Mouse (Mus musculus): ENCODE data around the gene Rapgef2. TPM values are rescaled to one million over a fixed set of nuclear protein-coding genes. Genes with fewer than 3 reads are reported as not detected.

Gene Rapgef2
- polyA plus RNA-seq, 1 experiment from 2014 or later: 9.0 TPM

DNA sequence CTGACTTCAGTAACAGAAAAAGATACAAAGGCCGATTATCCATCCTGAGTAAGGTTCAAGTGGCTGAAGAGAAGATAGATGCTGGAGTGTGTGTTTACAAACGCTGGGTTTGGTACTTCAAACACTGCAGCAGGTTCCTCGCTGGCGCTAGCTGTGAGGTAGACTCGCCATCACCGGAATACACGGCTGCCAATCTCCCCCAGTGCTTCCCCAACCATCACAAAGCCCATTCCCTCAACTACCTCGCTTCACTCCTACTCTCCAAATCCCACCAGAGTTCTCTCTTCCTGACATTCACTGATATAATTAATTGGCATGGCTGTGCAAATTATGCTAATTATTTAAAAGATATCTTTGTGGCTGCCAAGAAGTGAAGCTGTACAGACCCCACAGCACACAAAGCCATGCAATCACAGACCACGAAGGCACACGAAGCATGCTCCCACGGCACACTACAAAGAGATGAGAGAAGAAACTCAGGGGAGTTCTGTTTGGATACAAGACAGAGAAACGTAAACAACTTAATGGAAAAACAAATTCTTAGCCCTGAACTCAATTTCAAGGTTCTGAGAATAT, 15.2 kb downstream of the Rapgef2 start:
- Histone ChIP-seq H3K4me1 (ENCODE audit: control insufficient read depth, insufficient read depth, low read length) (peaks cover 11% of the 10 kb centered on the region; the same call in 1 of the 2 replicates), H3K4me2 (replicated peaks; ENCODE audit: low read depth, low read length) (no peak overlapping the region), H3K9ac (ENCODE audit: low read depth, low read length) (no peak overlapping the region), H3K27me3 (ENCODE audit: control insufficient read depth, insufficient read depth, low read length) (no peaks in the 10 kb centered on the region), H3K36me3 (ENCODE audit: control insufficient read depth, insufficient read depth, low read length) (no peaks in the 10 kb centered on the region), H3K27ac (ENCODE audit: low read depth, low read length) (no peak overlapping the region), H3K4me3 (ENCODE audit: low read length) (no peak overlapping the region), H3K9me3 (ENCODE audit: control insufficient read depth, low read length) (no peaks in the 10 kb centered on the region)
- 86% methylated on average over 12 of the region's 12 CpGs for WGBS
- ATAC-seq (ENCODE audit: low FRiP score, low TSS enrichment): no peak

DNA sequence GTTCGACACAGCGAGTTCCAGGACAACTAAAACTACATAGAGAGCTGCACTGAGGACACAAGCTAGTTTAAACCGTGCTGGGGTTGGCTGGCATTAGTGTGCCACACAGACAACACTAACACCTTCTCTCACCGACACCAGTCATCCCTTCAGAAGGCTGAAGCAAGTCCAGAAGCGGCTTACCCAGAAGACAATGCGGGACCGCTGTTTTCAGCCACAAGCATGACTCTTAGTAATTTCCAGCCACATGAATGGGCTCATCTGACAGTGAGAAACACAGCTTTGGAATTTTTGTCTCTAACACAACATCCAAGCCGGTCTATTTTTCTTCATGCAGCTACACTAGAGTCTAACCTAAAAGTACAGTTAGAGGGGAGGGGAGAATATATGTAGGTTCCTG, 16.4 kb downstream of the Rapgef2 start:
- H3K4me2 ChIP-seq (replicated peaks; ENCODE audit: low read depth, low read length): no peak overlapping the region
- no peak for ATAC-seq (ENCODE audit: low FRiP score, low TSS enrichment)
- no peak overlapping the region for H3K9ac ChIP-seq (ENCODE audit: low read depth, low read length)
- WGBS: 87% methylated on average over 8 of the region's 8 CpGs
- no peaks in the 10 kb centered on the region for H3K9me3 ChIP-seq (ENCODE audit: control insufficient read depth, low read length)
- H3K27me3 ChIP-seq (ENCODE audit: control insufficient read depth, insufficient read depth, low read length): no peaks in the 10 kb centered on the region
- no peak overlapping the region for H3K4me3 ChIP-seq (ENCODE audit: low read length)
- peaks cover 11% of the 10 kb centered on the region; the same call in 1 of the 2 replicates for H3K4me1 ChIP-seq (ENCODE audit: control insufficient read depth, insufficient read depth, low read length)
- no peaks in the 10 kb centered on the region for H3K36me3 ChIP-seq (ENCODE audit: control insufficient read depth, insufficient read depth, low read length)
- H3K27ac ChIP-seq (ENCODE audit: low read depth, low read length): no peak overlapping the region

GRCm38 (mm10) chr3:79266976-79267375, 19.3 kb downstream of the Rapgef2 start:
- no peaks in the 10 kb centered on the region for H3K4me1 ChIP-seq (ENCODE audit: control insufficient read depth, insufficient read depth, low read length)
- no peaks in the 10 kb centered on the region for H3K9me3 ChIP-seq (ENCODE audit: control insufficient read depth, low read length)
- no peak overlapping the region for H3K4me3 ChIP-seq (ENCODE audit: low read length)
- no peaks in the 10 kb centered on the region for H3K36me3 ChIP-seq (ENCODE audit: control insufficient read depth, insufficient read depth, low read length)
- WGBS: 90% methylated on average over 6 of the region's 6 CpGs
- H3K4me2 ChIP-seq (replicated peaks; ENCODE audit: low read depth, low read length): no peak overlapping the region
- no peak overlapping the region for H3K27ac ChIP-seq (ENCODE audit: low read depth, low read length)
- ATAC-seq (ENCODE audit: low FRiP score, low TSS enrichment): no peak
- no peaks in the 10 kb centered on the region for H3K27me3 ChIP-seq (ENCODE audit: control insufficient read depth, insufficient read depth, low read length)
- H3K9ac ChIP-seq (ENCODE audit: low read depth, low read length): no peak overlapping the region

GRCm38 (mm10) chr3:79261816-79262316, 24.5 kb downstream of the Rapgef2 start:
- no peak overlapping the region for H3K27ac ChIP-seq (ENCODE audit: low read depth, low read length)
- H3K36me3 ChIP-seq (ENCODE audit: control insufficient read depth, insufficient read depth, low read length): no peaks in the 10 kb centered on the region
- no peak overlapping the region for H3K9ac ChIP-seq (ENCODE audit: low read depth, low read length)
- H3K4me2 ChIP-seq (replicated peaks; ENCODE audit: low read depth, low read length): no peak overlapping the region
- peak; percentile 28; the same call in 1 of the 2 replicates for ATAC-seq (ENCODE audit: low FRiP score, low TSS enrichment)
- no peaks in the 10 kb centered on the region for H3K4me1 ChIP-seq (ENCODE audit: control insufficient read depth, insufficient read depth, low read length)
- 84% methylated on average over 6 of the region's 6 CpGs for WGBS
- no peaks in the 10 kb centered on the region; the same call in 1 of the 2 replicates for H3K9me3 ChIP-seq (ENCODE audit: control insufficient read depth, low read length)
- no peak overlapping the region for H3K4me3 ChIP-seq (ENCODE audit: low read length)
- no peaks in the 10 kb centered on the region for H3K27me3 ChIP-seq (ENCODE audit: control insufficient read depth, insufficient read depth, low read length)

DNA sequence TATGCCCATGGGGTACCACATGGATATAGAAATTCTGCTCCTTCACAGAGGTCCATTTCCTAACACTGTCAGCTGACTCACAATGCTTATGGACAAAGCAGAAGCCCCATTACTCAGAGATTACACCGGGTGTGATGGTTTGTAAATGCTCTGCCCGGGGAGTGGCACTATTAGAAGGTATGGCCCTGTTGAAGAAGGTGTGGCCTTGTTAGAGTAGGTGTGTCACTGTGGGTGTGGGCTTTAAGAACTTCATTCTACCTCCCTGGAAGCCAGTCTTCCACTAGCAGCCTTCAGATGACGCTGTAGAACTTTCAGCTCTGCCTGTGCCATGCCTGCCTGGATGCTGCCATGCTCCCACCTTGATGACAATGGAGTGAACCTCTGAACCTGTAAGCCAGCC, 32.3 kb downstream of the Rapgef2 start:
- ATAC-seq (ENCODE audit: low FRiP score, low TSS enrichment): no peak
- H3K9me3 ChIP-seq (ENCODE audit: control insufficient read depth, low read length): peaks cover 4% of the 10 kb centered on the region; the same call in 1 of the 2 replicates
- no peaks in the 10 kb centered on the region for H3K27me3 ChIP-seq (ENCODE audit: control insufficient read depth, insufficient read depth, low read length)
- H3K27ac ChIP-seq (ENCODE audit: low read depth, low read length): no peak overlapping the region
- WGBS: 85% methylated on average over 3 of the region's 3 CpGs
- H3K4me2 ChIP-seq (replicated peaks; ENCODE audit: low read depth, low read length): no peak overlapping the region
- 0 out of 2 replicates have a peak, but pooled peaks cover 8% of the 10 kb centered on the region for H3K4me1 ChIP-seq (ENCODE audit: control insufficient read depth, insufficient read depth, low read length)
- H3K4me3 ChIP-seq (ENCODE audit: low read length): no peak overlapping the region
- no peaks in the 10 kb centered on the region for H3K36me3 ChIP-seq (ENCODE audit: control insufficient read depth, insufficient read depth, low read length)
- no peak overlapping the region for H3K9ac ChIP-seq (ENCODE audit: low read depth, low read length)

DNA sequence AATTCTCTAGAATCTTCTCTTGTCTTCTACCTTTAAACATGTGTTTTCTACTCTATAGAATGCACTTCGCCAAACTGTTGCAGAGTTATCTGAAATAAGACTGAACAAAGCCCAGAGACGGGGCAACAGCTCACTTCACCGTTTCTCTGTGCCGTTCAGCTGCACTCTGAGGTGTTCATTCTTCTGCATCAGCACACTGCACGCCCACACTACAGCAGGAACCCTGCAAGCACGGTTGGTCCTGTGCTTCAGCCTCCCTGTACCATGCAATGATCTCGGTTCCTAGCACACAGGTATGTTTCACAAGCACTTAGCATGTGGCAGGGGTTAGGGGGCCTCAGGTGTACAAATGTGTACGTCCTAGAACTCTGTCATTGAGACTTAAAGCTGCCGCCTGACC, 32.9 kb downstream of the Rapgef2 start:
- no peak overlapping the region for H3K9ac ChIP-seq (ENCODE audit: low read depth, low read length)
- no peak overlapping the region; the same call in 1 of the 2 replicates for H3K4me2 ChIP-seq (replicated peaks; ENCODE audit: low read depth, low read length)
- 49% methylated on average over 9 of the region's 9 CpGs for WGBS
- H3K4me3 ChIP-seq (ENCODE audit: low read length): no peak overlapping the region
- 0 out of 2 replicates have a peak, but pooled peaks cover 8% of the 10 kb centered on the region for H3K4me1 ChIP-seq (ENCODE audit: control insufficient read depth, insufficient read depth, low read length)
- peaks cover 4% of the 10 kb centered on the region; the same call in 1 of the 2 replicates for H3K9me3 ChIP-seq (ENCODE audit: control insufficient read depth, low read length)
- ATAC-seq (ENCODE audit: low FRiP score, low TSS enrichment): peak; percentile 55; the same call in 1 of the 2 replicates
- H3K27me3 ChIP-seq (ENCODE audit: control insufficient read depth, insufficient read depth, low read length): no peaks in the 10 kb centered on the region
- H3K27ac ChIP-seq (ENCODE audit: low read depth, low read length): no peak overlapping the region
- no peaks in the 10 kb centered on the region for H3K36me3 ChIP-seq (ENCODE audit: control insufficient read depth, insufficient read depth, low read length)

- Histone ChIP-seq H3K4me3 (ENCODE audit: low read length) (no peak overlapping the region), H3K4me1 (ENCODE audit: control insufficient read depth, insufficient read depth, low read length) (0 out of 2 replicates have a peak, but pooled peaks cover 8% of the 10 kb centered on the region), H3K27me3 (ENCODE audit: control insufficient read depth, insufficient read depth, low read length) (no peaks in the 10 kb centered on the region), H3K36me3 (ENCODE audit: control insufficient read depth, insufficient read depth, low read length) (no peaks in the 10 kb centered on the region), H3K9me3 (ENCODE audit: control insufficient read depth, low read length) (peaks cover 4% of the 10 kb centered on the region; the same call in 1 of the 2 replicates), H3K27ac (ENCODE audit: low read depth, low read length) (no peak overlapping the region), H3K9ac (ENCODE audit: low read depth, low read length) (no peak overlapping the region), H3K4me2 (replicated peaks; ENCODE audit: low read depth, low read length) (no peak overlapping the region; the same call in 1 of the 2 replicates)
- ATAC-seq (ENCODE audit: low FRiP score, low TSS enrichment): no peak
- WGBS: 60% methylated on average over 5 of the region's 5 CpGs
These were observed 33.4 kb downstream of the Rapgef2 start for GRCm38 (mm10) chr3:79252921-79253394.

GRCm38 (mm10) chr3:79249955-79250354, 36.4 kb downstream of the Rapgef2 start:
- H3K4me2 ChIP-seq (replicated peaks; ENCODE audit: low read depth, low read length): no peak overlapping the region
- no peak for ATAC-seq (ENCODE audit: low FRiP score, low TSS enrichment)
- H3K4me1 ChIP-seq (ENCODE audit: control insufficient read depth, insufficient read depth, low read length): peaks cover 11% of the 10 kb centered on the region; the same call in 1 of the 2 replicates
- H3K9me3 ChIP-seq (ENCODE audit: control insufficient read depth, low read length): peaks cover 4% of the 10 kb centered on the region; the same call in 1 of the 2 replicates
- H3K9ac ChIP-seq (ENCODE audit: low read depth, low read length): no peak overlapping the region
- 60% methylated on average over 1 of the region's 1 CpGs for WGBS
- H3K27ac ChIP-seq (ENCODE audit: low read depth, low read length): no peak overlapping the region
- H3K27me3 ChIP-seq (ENCODE audit: control insufficient read depth, insufficient read depth, low read length): no peaks in the 10 kb centered on the region
- no peak overlapping the region for H3K4me3 ChIP-seq (ENCODE audit: low read length)
- H3K36me3 ChIP-seq (ENCODE audit: control insufficient read depth, insufficient read depth, low read length): no peaks in the 10 kb centered on the region

GRCm38 (mm10) chr3:79248659-79249235, 37.6 kb downstream of the Rapgef2 start:
- Histone ChIP-seq H3K9me3 (ENCODE audit: control insufficient read depth, low read length) (peaks cover 4% of the 10 kb centered on the region; the same call in 1 of the 2 replicates), H3K4me1 (ENCODE audit: control insufficient read depth, insufficient read depth, low read length) (peaks cover 11% of the 10 kb centered on the region; the same call in 1 of the 2 replicates), H3K36me3 (ENCODE audit: control insufficient read depth, insufficient read depth, low read length) (no peaks in the 10 kb centered on the region), H3K9ac (ENCODE audit: low read depth, low read length) (no peak overlapping the region), H3K27ac (ENCODE audit: low read depth, low read length) (no peak overlapping the region), H3K4me2 (replicated peaks; ENCODE audit: low read depth, low read length) (no peak overlapping the region), H3K4me3 (ENCODE audit: low read length) (no peak overlapping the region), H3K27me3 (ENCODE audit: control insufficient read depth, insufficient read depth, low read length) (no peaks in the 10 kb centered on the region)
- ATAC-seq (ENCODE audit: low FRiP score, low TSS enrichment): no peak
- 82% methylated on average over 5 of the region's 5 CpGs for WGBS
